Mouse (Mus musculus) G1E (cell line): ENCODE results near the gene Rmnd5a. TPM values are rescaled to one million over a fixed set of nuclear protein-coding genes. Genes with fewer than 3 reads are reported as not detected.
"Not testable (repeated sequence)": the region's sequence is repeated elsewhere in the genome, so short reads cannot be mapped to it uniquely, and the experiment has no call there.

Experiments used
- ATAC-seq: 2 replicates; pipeline ENCODE4 v1.8.0; 2016; ENCODE audit warnings: mild to moderate bottlenecking; ENCODE audit not compliant: insufficient number of reproducible peaks, poor library complexity, low FRiP score, severe bottlenecking; ENCODE audit errors: extremely low read depth
- DNase-seq: peaks from one replicate; pipeline ENCODE4 v3.0.0; 2012; ENCODE audit warnings: low spot score
- H3K27me3 ChIP-seq: 2 replicates; pipeline ENCODE4 v1.6.1; 2012; ENCODE audit warnings: mild to moderate bottlenecking, low read length, inconsistent platforms; ENCODE audit not compliant: insufficient read depth
- H3K36me3 ChIP-seq: replicated peaks from 2 replicates; pipeline ENCODE3; 2012; ENCODE audit warnings: mild to moderate bottlenecking, inconsistent platforms
- H3K4me1 ChIP-seq: 2 replicates; pipeline ENCODE4 v1.6.1; 2012; ENCODE audit warnings: low read depth, low read length, inconsistent platforms, mixed read lengths; ENCODE audit not compliant: insufficient read depth
- H3K4me3 ChIP-seq: 2 replicates; pipeline ENCODE4 v1.5.1; 2012; ENCODE audit warnings: low read depth, mild to moderate bottlenecking, inconsistent platforms, low read length, moderate library complexity, mixed read lengths
- H3K9me3 ChIP-seq: replicated peaks from 2 replicates; pipeline ENCODE4 v1.6.1; 2012; ENCODE audit warnings: inconsistent platforms
- CTCF ChIP-seq: IDR thresholded peaks from 2 replicates; pipeline ENCODE4 v1.5.1; 2012; ENCODE audit warnings: low read depth, low read length, inconsistent platforms, mixed read lengths
- GATA1 ChIP-seq: IDR thresholded peaks from 2 replicates; pipeline ENCODE4 v1.6.1; 2012; ENCODE audit warnings: borderline replicate concordance, low read length, inconsistent platforms, mixed read lengths
- GATA2 ChIP-seq: IDR thresholded peaks from 2 replicates; pipeline ENCODE4 v1.6.1; 2012; ENCODE audit warnings: low read depth, low read length, inconsistent platforms, borderline replicate concordance
- POLR2AphosphoS5 ChIP-seq: IDR thresholded peaks from 2 replicates; pipeline ENCODE4 v1.6.1; 2012; ENCODE audit warnings: low read depth, low read length, inconsistent platforms; ENCODE audit not compliant: insufficient replicate concordance
- TAL1 ChIP-seq: conservative IDR thresholded peaks from 2 replicates; pipeline ENCODE4 v1.6.1; 2012; ENCODE audit warnings: low read depth, low read length, inconsistent platforms, mixed read lengths
- polyA plus RNA-seq: library from polyadenylated mRNA; stranded (reverse); fragments of >175 nt; gene quantifications from 2 replicates; pipeline ENCODE4 v1.2.3, GENCODE M21; 2012
- total RNA-seq, 2 experiments: library from RNA; stranded (forward) in 1 of 2; stranded (reverse) in 1 of 2; fragments of 200-1000 nt in 1 of 2; fragments of >200 nt in 1 of 2; fragmentation: Nextera tagmentation in 1 of 2; gene quantifications; 2 replicates each; pipeline ENCODE4 v1.2.3; 2014 to 2017

Rmnd5a gene
- total and polyA plus RNA-seq, 3 experiments = 7.4 to 89.4 (median 65.9) TPM

DNA sequence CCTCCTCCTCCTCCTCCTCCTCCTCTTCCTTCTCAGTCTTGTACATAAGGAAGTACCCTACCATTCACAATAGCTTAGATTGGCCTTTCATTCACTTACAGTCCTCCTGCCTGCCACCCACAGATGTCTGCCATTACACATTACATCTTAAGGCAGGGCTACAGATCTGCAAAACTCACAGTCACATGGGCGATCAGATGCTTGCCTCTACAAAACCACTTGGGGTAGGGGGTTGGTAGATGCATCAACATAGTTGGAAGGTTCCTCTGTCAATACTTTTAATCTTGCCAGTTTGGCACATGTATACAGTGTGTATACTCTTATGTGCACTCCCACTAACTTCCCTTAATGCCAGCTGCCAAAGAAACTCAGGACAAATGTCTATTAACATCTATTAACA lies 39.7 kb upstream of the Rmnd5a start:
- TF ChIP-seq CTCF = no peak
- TF ChIP-seq POLR2AphosphoS5 = no peak
- no peak for TF ChIP-seq GATA2
- no peak for TF ChIP-seq TAL1
- no peak for TF ChIP-seq GATA1
- no peak for DNase-seq
- no peaks in the 10 kb centered on the region for H3K4me1 ChIP-seq
- no peaks in the 10 kb centered on the region for H3K9me3 ChIP-seq
- peaks cover 20% of the 10 kb centered on the region for H3K27me3 ChIP-seq
- H3K36me3 ChIP-seq = no peaks in the 10 kb centered on the region
- H3K4me3 ChIP-seq = no peak overlapping the region
- no peak for ATAC-seq

DNA sequence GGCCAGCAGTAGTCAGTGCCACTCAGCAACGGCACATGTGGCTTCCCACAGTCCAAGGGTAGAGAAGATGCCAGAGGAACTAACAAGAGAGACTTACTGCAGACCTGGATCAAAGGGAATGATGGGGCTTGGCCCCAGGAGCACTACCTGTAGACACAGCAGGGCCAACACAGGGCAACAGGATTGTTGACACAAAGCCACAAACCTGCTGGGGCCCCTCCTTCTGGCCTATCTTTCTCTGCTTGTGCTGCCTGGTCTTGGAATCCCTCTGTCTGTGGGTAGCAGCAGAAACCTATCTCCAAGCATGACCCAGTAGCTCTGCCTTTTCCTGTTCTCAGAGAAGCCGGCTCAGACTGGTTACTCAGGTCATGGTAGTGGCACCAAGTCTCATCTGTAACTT lies 39.2 kb upstream of the Rmnd5a start:
- H3K4me1 ChIP-seq, H3K36me3 ChIP-seq, DNase-seq, ATAC-seq, H3K9me3 ChIP-seq, H3K4me3 ChIP-seq: not testable (repeated sequence)
- peaks cover 21% of the 10 kb centered on the region for H3K27me3 ChIP-seq

DNA sequence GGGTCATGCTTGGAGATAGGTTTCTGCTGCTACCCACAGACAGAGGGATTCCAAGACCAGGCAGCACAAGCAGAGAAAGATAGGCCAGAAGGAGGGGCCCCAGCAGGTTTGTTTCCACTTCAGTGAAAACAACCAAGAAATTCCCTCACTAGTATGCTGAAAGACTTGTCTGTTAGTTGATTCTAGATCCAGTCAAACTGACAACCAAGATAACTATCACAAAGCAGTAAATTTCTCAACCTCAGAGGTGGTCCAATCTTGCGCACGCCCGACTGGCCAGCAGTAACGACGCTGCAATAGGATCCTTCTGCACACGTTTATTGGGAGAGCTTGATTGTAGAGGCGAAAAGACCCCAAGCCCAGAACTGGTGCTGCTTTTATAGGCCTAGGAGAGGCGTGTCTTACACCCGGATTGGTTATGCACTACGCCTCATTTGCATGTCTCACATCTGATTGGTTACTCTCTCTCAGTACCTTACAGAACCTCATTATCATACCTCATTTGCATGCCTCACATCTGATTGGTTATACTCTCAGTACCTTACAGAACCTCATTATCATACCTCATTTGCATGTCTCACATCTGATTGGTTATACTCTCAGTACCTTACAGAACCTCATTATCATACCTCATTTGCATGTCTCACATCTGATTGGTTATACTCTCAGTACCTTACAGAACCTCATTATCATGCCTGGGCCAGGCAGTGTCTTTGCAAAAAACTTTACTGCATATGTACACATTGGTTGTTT lies 38.6 kb upstream of the Rmnd5a start:
- H3K4me3 ChIP-seq, ATAC-seq, H3K36me3 ChIP-seq, H3K9me3 ChIP-seq, H3K4me1 ChIP-seq, DNase-seq: not testable (repeated sequence)
- peaks cover 21% of the 10 kb centered on the region for H3K27me3 ChIP-seq

- no peaks in the 10 kb centered on the region for H3K4me1 ChIP-seq
- ATAC-seq (no peak), DNase-seq (no peak)
- H3K27me3 ChIP-seq = peaks cover 23% of the 10 kb centered on the region
- no peak for TF ChIP-seq POLR2AphosphoS5
- TF ChIP-seq CTCF = no peak
- no peak for TF ChIP-seq GATA1
- TF ChIP-seq TAL1 = no peak
- TF ChIP-seq GATA2 = no peak
- H3K36me3 ChIP-seq = no peaks in the 10 kb centered on the region
- H3K9me3 ChIP-seq = no peaks in the 10 kb centered on the region
- H3K4me3 ChIP-seq = no peak overlapping the region
These were observed 36.3 kb upstream of the Rmnd5a start for GRCm38 (mm10) chr6:71476783-71477182.

DNA sequence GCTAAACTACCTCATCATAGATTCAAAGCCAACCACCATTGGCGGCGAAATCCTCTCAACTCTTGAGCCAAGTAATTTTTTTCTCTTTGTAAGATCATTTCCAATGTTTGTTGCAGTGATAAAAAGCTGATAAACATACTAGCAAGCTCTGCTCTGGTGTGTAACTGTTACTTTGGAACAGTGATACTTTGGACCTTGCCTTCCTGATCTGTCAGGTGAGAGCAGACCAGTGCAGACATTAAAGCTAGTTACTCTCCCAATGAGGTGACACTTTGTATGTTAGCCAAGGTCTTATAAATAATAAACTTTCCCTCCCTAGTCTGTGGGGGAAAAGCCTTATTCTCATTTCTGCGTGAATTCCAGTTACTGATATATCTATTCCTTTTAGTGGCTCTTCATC lies 35.2 kb upstream of the Rmnd5a start:
- ATAC-seq = no peak
- DNase-seq = no peak
- Histone ChIP-seq H3K36me3 (no peaks in the 10 kb centered on the region), H3K4me3 (no peak overlapping the region), H3K27me3 (peaks cover 26% of the 10 kb centered on the region), H3K4me1 (no peaks in the 10 kb centered on the region), H3K9me3 (no peaks in the 10 kb centered on the region)
- no peak for TF ChIP-seq CTCF
- no peak for TF ChIP-seq GATA2
- no peak for TF ChIP-seq GATA1
- no peak for TF ChIP-seq TAL1
- no peak for TF ChIP-seq POLR2AphosphoS5

GRCm38 (mm10) chr6:71472786-71473185 lies 32.3 kb upstream of the Rmnd5a start:
- H3K4me1 ChIP-seq = no peaks in the 10 kb centered on the region
- no peaks in the 10 kb centered on the region for H3K36me3 ChIP-seq
- no peaks in the 10 kb centered on the region for H3K9me3 ChIP-seq
- no peak for ATAC-seq
- H3K27me3 ChIP-seq = peaks cover 25% of the 10 kb centered on the region
- TF ChIP-seq CTCF = no peak
- no peak for TF ChIP-seq TAL1
- no peak for TF ChIP-seq POLR2AphosphoS5
- no peak for TF ChIP-seq GATA1
- no peak for TF ChIP-seq GATA2
- no peak overlapping the region for H3K4me3 ChIP-seq
- no peak for DNase-seq

DNA sequence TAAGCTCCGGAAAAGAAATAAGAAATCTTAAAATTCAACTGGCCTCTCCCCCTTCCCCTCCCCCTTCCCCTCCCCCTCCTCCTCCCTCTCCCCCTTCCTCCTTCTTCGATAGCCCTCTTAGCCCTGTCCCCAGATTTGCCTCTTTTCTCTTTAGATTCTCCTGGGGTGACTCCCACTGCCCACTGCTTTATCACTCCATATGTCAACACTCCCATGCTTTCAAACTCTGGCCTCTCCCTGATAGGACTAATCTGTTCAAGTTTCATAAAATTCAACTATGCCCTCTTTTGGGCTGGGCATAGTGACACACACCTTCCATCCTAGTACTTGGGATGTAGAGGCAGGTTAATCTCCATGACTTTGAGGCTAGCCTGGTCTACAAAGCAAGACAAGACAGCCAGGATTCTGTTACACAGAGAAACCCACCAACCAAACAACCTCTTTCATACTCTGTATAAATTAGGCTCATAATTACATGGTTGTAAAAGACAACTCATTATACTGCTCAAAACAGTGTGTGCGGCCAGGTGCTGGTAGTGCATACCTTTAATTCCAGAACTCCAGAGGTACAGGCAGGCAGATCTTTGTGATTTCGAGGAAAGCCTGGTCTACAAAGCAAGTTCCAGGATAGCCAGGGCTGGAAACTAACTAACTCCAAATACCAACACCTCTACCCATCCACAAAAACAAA lies 31.5 kb upstream of the Rmnd5a start:
- no peaks in the 10 kb centered on the region for H3K9me3 ChIP-seq
- ATAC-seq (no peak), DNase-seq (no peak)
- H3K27me3 ChIP-seq = peaks cover 28% of the 10 kb centered on the region
- H3K36me3 ChIP-seq = no peaks in the 10 kb centered on the region
- TF ChIP-seq GATA1 = no peak
- TF ChIP-seq GATA2 = no peak
- TF ChIP-seq TAL1 = no peak
- no peak for TF ChIP-seq POLR2AphosphoS5
- no peak for TF ChIP-seq CTCF
- no peak overlapping the region for H3K4me3 ChIP-seq
- H3K4me1 ChIP-seq = no peaks in the 10 kb centered on the region
